Mouse (Mus musculus) liver, adult (tissue): ENCODE data around the gene Actrt3.
A peak's percentile ranks its signal among the peaks of the same experiment; 100 is the strongest.

ENCODE experiments used
- GATA4 ChIP-seq: IDR thresholded peaks from 2 replicates; pipeline ENCODE4 v1.6.1; 2014; ENCODE audit warnings: mild to moderate bottlenecking, low read length; ENCODE audit not compliant: insufficient replicate concordance

The Actrt3 gene

GRCm38 (mm10) chr3:30599711-30600545, at the start of gene Actrt3:
Gene Actrt3, minus strand, starts transcription at chr3:30599939.
- no peak for TF ChIP-seq GATA4

GRCm38 (mm10) chr3:30648466-30648865, 48.7 kb upstream of the Actrt3 start:
- TF ChIP-seq GATA4 = no peak

- TF ChIP-seq GATA4 = no peak
Measured at GRCm38 (mm10) chr3:30647440-30648090, 47.8 kb upstream of the Actrt3 start, which contains the start of gene Lrrc34. Gene Lrrc34, minus strand, starts transcription at chr3:30647869.

- no peak for TF ChIP-seq GATA4
Measured at GRCm38 (mm10) chr3:30646761-30647160, 47.0 kb upstream of the Actrt3 start.

GRCm38 (mm10) chr3:30644207-30644606, 44.5 kb upstream of the Actrt3 start, which contains the start of gene Lrriq4:
Gene Lrriq4, plus strand, starts transcription at chr3:30644507.
- no peak for TF ChIP-seq GATA4

GRCm38 (mm10) chr3:30635629-30636028, 35.9 kb upstream of the Actrt3 start:
- TF ChIP-seq GATA4 = no peak

GRCm38 (mm10) chr3:30633681-30634080, 33.9 kb upstream of the Actrt3 start:
- TF ChIP-seq GATA4 = no peak

- TF ChIP-seq GATA4 = peak; percentile 42; the same call in 1 of the 2 replicates
Measured at GRCm38 (mm10) chr3:30620132-30620531, 20.4 kb upstream of the Actrt3 start.

- no peak for TF ChIP-seq GATA4
Measured at GRCm38 (mm10) chr3:30610930-30611329, 11.2 kb upstream of the Actrt3 start.

- TF ChIP-seq GATA4 = no peak
Measured at GRCm38 (mm10) chr3:30608999-30609398, 9.3 kb upstream of the Actrt3 start.

- no peak for TF ChIP-seq GATA4
Measured at GRCm38 (mm10) chr3:30603256-30603655, 3.5 kb upstream of the Actrt3 start.

- TF ChIP-seq GATA4 = no peak
Measured at GRCm38 (mm10) chr3:30602740-30603098, 3.0 kb upstream of the Actrt3 start.

GRCm38 (mm10) chr3:30602065-30602739, 2.5 kb upstream of the Actrt3 start, which contains the start of gene Mynn:
Gene Mynn, plus strand, starts transcription at chr3:30602065.
- peak; percentile 68; the same call in 1 of the 2 replicates for TF ChIP-seq GATA4

GRCm38 (mm10) chr3:30601610-30602064, 1.9 kb upstream of the Actrt3 start:
- TF ChIP-seq GATA4 = no peak

GRCm38 (mm10) chr3:30601175-30601574, 1.4 kb upstream of the Actrt3 start:
- peak; percentile 74; the same call in 1 of the 2 replicates for TF ChIP-seq GATA4

- TF ChIP-seq GATA4 = no peak
Measured at GRCm38 (mm10) chr3:30600717-30601116, 978 bp upstream of the Actrt3 start.

- TF ChIP-seq GATA4 = no peak
Measured at GRCm38 (mm10) chr3:30597271-30597670, 2.5 kb downstream of the Actrt3 start.
